Comparison of ENCODE assay signal across 7 mouse cellular contexts in genomic region chr4:98091368-98091827, GRCm38 (mm10).
A peak's percentile ranks its signal among the peaks of the same experiment; 100 is the strongest.
DNase-seq lines count a peak whose midpoint lies in the region; ATAC-seq lines count a peak whose summit lies in the region.

No protein-coding gene starts in this region.

- ATAC-seq in embryonic facial prominence, embryonic 15.5 days (ENCODE audit: insufficient number of reproducible peaks, low FRiP score, low TSS enrichment, low read depth), result peak; percentile 60; the same call in 1 of the 2 replicates
- 0 out of 2 replicates have a peak, but pooled peaks have one; percentile 36 for ATAC-seq in hindbrain, embryonic 12.5 days (ENCODE audit: low FRiP score)
- ATAC-seq in limb, embryonic 15.5 days (ENCODE audit: insufficient number of reproducible peaks, low FRiP score, low TSS enrichment, low read depth), result peak; percentile 74; the same call in 1 of the 2 replicates
- 0 out of 2 replicates have a peak, but pooled peaks have one; percentile 18 for ATAC-seq in neural tube, embryonic 15.5 days (ENCODE audit: low FRiP score)
- no peak for ATAC-seq in megakaryocyte-erythroid progenitor cell, adult 5-6 weeks (replicated peaks; ENCODE audit: low FRiP score, low TSS enrichment, poor library complexity, severe bottlenecking)

- H3K9me3 ChIP-seq in embryonic facial prominence, embryonic 15.5 days (replicated peaks), result no peaks in the 10 kb centered on the region
- no peaks in the 10 kb centered on the region for H3K9me3 ChIP-seq in hindbrain, embryonic 12.5 days (replicated peaks)
- no peaks in the 10 kb centered on the region for H3K9me3 ChIP-seq in limb, embryonic 15.5 days
- no peaks in the 10 kb centered on the region for H3K9me3 ChIP-seq in neural tube, embryonic 15.5 days (replicated peaks)

- H3K4me1 ChIP-seq in embryonic facial prominence, embryonic 15.5 days, result peaks cover 18% of the 10 kb centered on the region; the same call in 1 of the 2 replicates
- H3K4me1 ChIP-seq in hindbrain, embryonic 12.5 days, result peaks cover 19% of the 10 kb centered on the region
- H3K4me1 ChIP-seq in limb, embryonic 15.5 days, result peaks cover 26% of the 10 kb centered on the region
- H3K4me1 ChIP-seq in neural tube, embryonic 15.5 days, result peaks cover 10% of the 10 kb centered on the region

- peak; percentile 19 for DNase-seq in testis, postnatal 14 days (ENCODE audit: low spot score)
- no peak for DNase-seq in testis, postnatal 10 days (ENCODE audit: low spot score)

- no peak overlapping the region for H3K9ac ChIP-seq in embryonic facial prominence, embryonic 15.5 days
- no peak overlapping the region for H3K9ac ChIP-seq in hindbrain, embryonic 12.5 days
- no peak overlapping the region for H3K9ac ChIP-seq in limb, embryonic 15.5 days
- H3K9ac ChIP-seq in neural tube, embryonic 15.5 days (replicated peaks), result no peak overlapping the region

- no peaks in the 10 kb centered on the region for H3K27me3 ChIP-seq in embryonic facial prominence, embryonic 15.5 days
- no peaks in the 10 kb centered on the region for H3K27me3 ChIP-seq in hindbrain, embryonic 12.5 days
- no peaks in the 10 kb centered on the region for H3K27me3 ChIP-seq in limb, embryonic 15.5 days
- H3K27me3 ChIP-seq in neural tube, embryonic 15.5 days (replicated peaks), result no peaks in the 10 kb centered on the region

- H3K4me2 ChIP-seq in embryonic facial prominence, embryonic 15.5 days (replicated peaks), result no peak overlapping the region
- no peak overlapping the region for H3K4me2 ChIP-seq in hindbrain, embryonic 12.5 days (replicated peaks)
- H3K4me2 ChIP-seq in limb, embryonic 15.5 days, result no peak overlapping the region
- H3K4me2 ChIP-seq in neural tube, embryonic 15.5 days, result no peak overlapping the region

- H3K4me3 ChIP-seq in embryonic facial prominence, embryonic 15.5 days (replicated peaks), result no peak overlapping the region
- no peak overlapping the region for H3K4me3 ChIP-seq in hindbrain, embryonic 12.5 days
- no peak overlapping the region for H3K4me3 ChIP-seq in limb, embryonic 15.5 days
- H3K4me3 ChIP-seq in neural tube, embryonic 15.5 days (replicated peaks), result no peak overlapping the region

- 52% methylated on average over 4 of the region's 4 CpGs for WGBS in embryonic facial prominence, embryonic 15.5 days
- whole genome bisulfite sequencing in hindbrain, embryonic 12.5 days, result 58% methylated on average over 4 of the region's 4 CpGs
- WGBS in limb, embryonic 15.5 days, result 40% methylated on average over 4 of the region's 4 CpGs
- 64% methylated on average over 4 of the region's 4 CpGs for WGBS in neural tube, embryonic 15.5 days

- H3K36me3 ChIP-seq in embryonic facial prominence, embryonic 15.5 days, result no peaks in the 10 kb centered on the region
- no peaks in the 10 kb centered on the region for H3K36me3 ChIP-seq in hindbrain, embryonic 12.5 days
- H3K36me3 ChIP-seq in limb, embryonic 15.5 days, result no peaks in the 10 kb centered on the region
- no peaks in the 10 kb centered on the region for H3K36me3 ChIP-seq in neural tube, embryonic 15.5 days

- H3K27ac ChIP-seq in embryonic facial prominence, embryonic 15.5 days (replicated peaks), result peak overlapping the region; percentile 44; the same call in 1 of the 2 replicates
- H3K27ac ChIP-seq in hindbrain, embryonic 12.5 days, result peak overlapping the region; percentile 42; the same call in 1 of the 2 replicates
- peak overlapping the region; percentile 75 for H3K27ac ChIP-seq in limb, embryonic 15.5 days
- H3K27ac ChIP-seq in neural tube, embryonic 15.5 days (replicated peaks), result peak overlapping the region; percentile 63
